Mouse (Mus musculus): ENCODE results near the gene Dock10. TPM values are rescaled to one million over a fixed set of nuclear protein-coding genes. Genes with fewer than 3 reads are reported as not detected.
A peak's percentile ranks its signal among the peaks of the same experiment; 100 is the strongest.

Dock10 gene
- polyA plus RNA-seq, 1 experiment from 2014 or later, result 5.5 TPM

DNA sequence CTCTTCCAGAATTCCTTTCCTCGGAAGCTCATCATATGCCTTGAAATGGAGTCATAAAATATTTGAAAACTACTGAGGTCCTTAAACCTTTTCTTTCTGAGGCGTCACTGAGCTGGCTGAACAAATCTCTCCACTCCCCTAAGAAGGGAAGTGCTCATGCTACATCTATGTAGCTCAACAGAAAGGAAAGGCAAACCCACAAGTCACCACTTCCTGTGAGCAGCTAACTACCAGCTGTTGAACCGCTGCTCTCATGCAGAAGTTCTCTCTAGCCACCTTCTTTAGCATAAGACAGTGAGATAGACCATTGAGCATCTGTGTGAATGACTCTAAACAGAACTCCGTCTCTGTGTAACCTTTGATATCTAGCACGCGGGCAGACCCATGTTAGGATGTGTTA, 93.2 kb downstream of the Dock10 start:
- ATAC-seq (replicated peaks; ENCODE audit: insufficient number of reproducible peaks, low FRiP score, low TSS enrichment, low read depth) (no peak), DNase-seq (ENCODE audit: low spot score) (no peak)
- Histone ChIP-seq H3K4me3 (ENCODE audit: low read depth, low read length) (no peak overlapping the region), H3K27me3 (ENCODE audit: control insufficient read depth, insufficient read depth, low read length) (no peaks in the 10 kb centered on the region), H3K9me3 (replicated peaks; ENCODE audit: control insufficient read depth, low read length) (no peaks in the 10 kb centered on the region), H3K27ac (replicated peaks; ENCODE audit: low read depth, low read length) (no peak overlapping the region), H3K36me3 (replicated peaks; ENCODE audit: control insufficient read depth, insufficient read depth, low read depth, low read length) (no peaks in the 10 kb centered on the region), H3K4me1 (ENCODE audit: control insufficient read depth, insufficient read depth, low read length) (no peaks in the 10 kb centered on the region), H3K9ac (replicated peaks; ENCODE audit: low read length) (no peak overlapping the region), H3K4me2 (ENCODE audit: low read depth, low read length) (no peak overlapping the region)
- 94% methylated on average over 6 of the region's 6 CpGs for WGBS

DNA sequence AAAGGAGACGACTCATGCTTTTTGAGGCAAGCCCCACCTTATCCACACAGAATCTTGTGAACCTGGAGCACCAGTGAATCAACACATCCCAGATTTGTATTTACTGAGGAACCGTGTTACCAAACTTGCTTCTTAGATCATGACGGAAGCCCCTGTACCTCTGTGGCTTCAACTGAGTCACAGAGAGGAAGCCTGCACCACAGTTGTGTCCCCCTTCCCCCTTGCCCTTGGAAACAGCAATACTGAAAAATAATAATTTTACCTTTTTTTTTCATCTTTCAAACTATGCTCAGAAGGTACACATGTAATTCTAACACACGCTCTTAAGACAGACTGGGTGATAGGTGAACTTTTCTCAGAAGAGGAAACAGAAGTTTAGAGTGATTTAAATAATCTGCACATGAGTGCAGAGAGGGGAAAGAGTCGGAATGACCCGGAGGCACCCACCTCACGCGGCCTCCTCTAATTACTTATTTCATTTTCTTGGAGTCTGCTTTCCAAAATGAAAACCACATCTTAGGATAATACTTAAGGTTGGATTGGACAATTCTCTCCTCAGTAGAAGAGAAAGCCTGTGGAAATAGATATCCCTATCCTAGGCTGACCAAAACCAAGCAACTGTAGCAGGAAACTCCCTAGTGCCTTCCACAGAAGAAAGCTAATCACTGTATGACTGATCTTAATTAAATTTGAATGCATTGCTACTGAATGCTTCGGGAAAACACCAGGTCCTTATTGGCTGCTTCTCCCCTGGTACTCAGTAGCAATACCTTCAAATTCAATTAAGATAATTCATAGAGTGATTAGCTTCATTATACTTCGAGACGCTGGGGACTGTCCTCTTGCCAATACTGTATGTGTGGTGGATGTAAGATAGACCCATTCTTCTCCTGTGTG, 96.6 kb downstream of the Dock10 start:
- H3K27ac ChIP-seq (replicated peaks; ENCODE audit: low read depth, low read length), result no peak overlapping the region
- DNase-seq (ENCODE audit: low spot score) (no peak), ATAC-seq (replicated peaks; ENCODE audit: insufficient number of reproducible peaks, low FRiP score, low TSS enrichment, low read depth) (no peak)
- H3K4me3 ChIP-seq (ENCODE audit: low read depth, low read length), result no peak overlapping the region
- no peaks in the 10 kb centered on the region for H3K27me3 ChIP-seq (ENCODE audit: control insufficient read depth, insufficient read depth, low read length)
- H3K4me2 ChIP-seq (ENCODE audit: low read depth, low read length), result no peak overlapping the region
- 61% methylated on average over 11 of the region's 11 CpGs for WGBS
- H3K4me1 ChIP-seq (ENCODE audit: control insufficient read depth, insufficient read depth, low read length), result no peaks in the 10 kb centered on the region
- H3K9me3 ChIP-seq (replicated peaks; ENCODE audit: control insufficient read depth, low read length), result no peaks in the 10 kb centered on the region
- no peak overlapping the region for H3K9ac ChIP-seq (replicated peaks; ENCODE audit: low read length)
- no peaks in the 10 kb centered on the region for H3K36me3 ChIP-seq (replicated peaks; ENCODE audit: control insufficient read depth, insufficient read depth, low read depth, low read length)

DNA sequence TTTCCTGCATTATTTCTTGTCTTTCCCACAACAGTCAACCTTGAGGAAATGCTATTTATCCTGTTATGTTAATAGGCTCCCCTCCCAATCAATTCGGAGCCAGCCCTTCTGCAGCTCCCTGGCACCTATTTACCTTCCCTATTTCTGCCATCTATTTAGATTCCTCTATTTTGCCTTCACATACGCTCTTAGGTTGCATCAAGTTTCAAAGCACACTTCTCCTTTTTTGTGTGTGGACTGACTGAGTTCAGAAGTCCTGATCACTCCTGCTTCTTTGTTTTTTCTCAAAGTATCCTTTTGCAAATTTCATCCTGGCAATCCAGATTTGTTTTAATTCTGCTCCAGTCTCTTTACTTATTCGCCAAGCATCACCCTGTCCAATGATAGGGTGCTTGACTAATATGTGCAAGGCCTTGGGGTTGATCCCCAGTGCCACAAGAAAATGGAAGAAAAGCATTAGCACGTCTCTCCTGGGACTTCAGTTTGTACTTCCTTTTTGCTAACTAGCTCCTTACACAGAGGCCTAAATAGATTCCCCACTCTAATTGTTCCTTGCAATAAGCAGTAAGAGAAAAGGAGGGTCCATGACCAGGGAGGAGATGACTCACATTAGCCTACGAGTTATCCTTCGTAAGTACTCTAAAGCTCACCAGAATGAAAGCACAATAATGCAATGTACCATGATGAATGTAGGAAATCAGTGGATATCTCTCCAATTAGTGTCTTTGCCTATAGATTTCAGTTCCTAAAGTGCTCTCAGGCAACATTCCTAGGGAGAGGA, 98.7 kb downstream of the Dock10 start:
- H3K36me3 ChIP-seq (replicated peaks; ENCODE audit: control insufficient read depth, insufficient read depth, low read depth, low read length), result no peaks in the 10 kb centered on the region
- WGBS, result 78% methylated on average over 6 of the region's 6 CpGs
- H3K9ac ChIP-seq (replicated peaks; ENCODE audit: low read length), result no peak overlapping the region
- no peaks in the 10 kb centered on the region for H3K4me1 ChIP-seq (ENCODE audit: control insufficient read depth, insufficient read depth, low read length)
- no peak overlapping the region for H3K27ac ChIP-seq (replicated peaks; ENCODE audit: low read depth, low read length)
- DNase-seq (ENCODE audit: low spot score) (no peak), ATAC-seq (replicated peaks; ENCODE audit: insufficient number of reproducible peaks, low FRiP score, low TSS enrichment, low read depth) (no peak)
- no peaks in the 10 kb centered on the region for H3K9me3 ChIP-seq (replicated peaks; ENCODE audit: control insufficient read depth, low read length)
- H3K27me3 ChIP-seq (ENCODE audit: control insufficient read depth, insufficient read depth, low read length), result no peaks in the 10 kb centered on the region
- H3K4me2 ChIP-seq (ENCODE audit: low read depth, low read length), result no peak overlapping the region
- H3K4me3 ChIP-seq (ENCODE audit: low read depth, low read length), result no peak overlapping the region

DNA sequence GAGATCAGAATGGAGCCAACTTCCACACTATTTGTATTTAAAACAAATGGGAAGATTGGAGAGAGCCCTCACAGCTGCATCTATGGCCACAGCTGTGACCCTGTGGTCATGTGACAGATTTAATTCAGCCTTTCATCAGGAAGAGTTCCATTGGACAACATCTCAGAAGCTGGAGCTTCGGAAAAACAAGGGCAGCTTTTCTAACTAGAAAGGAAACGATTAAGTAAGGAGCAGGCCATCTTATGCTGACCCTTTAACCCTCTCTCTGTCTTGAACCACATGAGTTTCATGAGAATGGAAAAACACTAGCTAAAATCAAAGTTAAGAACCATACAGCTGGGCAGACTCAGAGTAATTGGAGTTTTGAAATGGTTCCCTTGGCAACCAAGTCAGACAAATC, 101.9 kb downstream of the Dock10 start:
- WGBS, result 40% methylated on average over 2 of the region's 2 CpGs
- Histone ChIP-seq H3K9ac (replicated peaks; ENCODE audit: low read length) (no peak overlapping the region), H3K9me3 (replicated peaks; ENCODE audit: control insufficient read depth, low read length) (no peaks in the 10 kb centered on the region), H3K27me3 (ENCODE audit: control insufficient read depth, insufficient read depth, low read length) (no peaks in the 10 kb centered on the region), H3K4me1 (ENCODE audit: control insufficient read depth, insufficient read depth, low read length) (no peaks in the 10 kb centered on the region), H3K27ac (replicated peaks; ENCODE audit: low read depth, low read length) (no peak overlapping the region), H3K4me2 (ENCODE audit: low read depth, low read length) (no peak overlapping the region), H3K36me3 (replicated peaks; ENCODE audit: control insufficient read depth, insufficient read depth, low read depth, low read length) (no peaks in the 10 kb centered on the region), H3K4me3 (ENCODE audit: low read depth, low read length) (no peak overlapping the region)
- no peak for ATAC-seq (replicated peaks; ENCODE audit: insufficient number of reproducible peaks, low FRiP score, low TSS enrichment, low read depth)
- DNase-seq (ENCODE audit: low spot score), result peak; percentile 52

DNA sequence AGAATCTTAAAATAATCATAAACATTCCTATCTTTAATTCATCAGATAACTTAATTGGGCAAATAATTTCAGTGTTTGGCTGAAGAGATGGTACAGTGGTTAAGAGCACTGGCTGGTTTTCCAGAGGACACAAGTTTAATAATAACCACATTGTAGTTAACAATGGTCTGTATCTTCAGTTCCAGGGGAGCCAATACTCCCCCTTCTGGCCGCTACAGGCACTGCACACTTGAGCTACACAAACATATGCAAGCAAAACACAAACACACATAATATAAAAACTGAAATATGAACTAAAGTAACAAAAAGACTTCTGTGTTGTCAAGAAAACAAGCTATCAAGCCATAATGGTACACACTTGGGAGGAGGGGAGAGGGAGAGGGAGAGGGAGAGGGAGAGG, 102.5 kb downstream of the Dock10 start:
- no peaks in the 10 kb centered on the region for H3K4me1 ChIP-seq (ENCODE audit: control insufficient read depth, insufficient read depth, low read length)
- H3K4me2 ChIP-seq (ENCODE audit: low read depth, low read length), result no peak overlapping the region
- no peak for ATAC-seq (replicated peaks; ENCODE audit: insufficient number of reproducible peaks, low FRiP score, low TSS enrichment, low read depth)
- no peak overlapping the region for H3K9ac ChIP-seq (replicated peaks; ENCODE audit: low read length)
- H3K4me3 ChIP-seq (ENCODE audit: low read depth, low read length), result no peak overlapping the region
- 64% methylated on average over 1 of the region's 1 CpGs for WGBS
- no peaks in the 10 kb centered on the region for H3K27me3 ChIP-seq (ENCODE audit: control insufficient read depth, insufficient read depth, low read length)
- no peaks in the 10 kb centered on the region for H3K36me3 ChIP-seq (replicated peaks; ENCODE audit: control insufficient read depth, insufficient read depth, low read depth, low read length)
- H3K9me3 ChIP-seq (replicated peaks; ENCODE audit: control insufficient read depth, low read length), result no peaks in the 10 kb centered on the region
- H3K27ac ChIP-seq (replicated peaks; ENCODE audit: low read depth, low read length), result no peak overlapping the region
- no peak for DNase-seq (ENCODE audit: low spot score)

DNA sequence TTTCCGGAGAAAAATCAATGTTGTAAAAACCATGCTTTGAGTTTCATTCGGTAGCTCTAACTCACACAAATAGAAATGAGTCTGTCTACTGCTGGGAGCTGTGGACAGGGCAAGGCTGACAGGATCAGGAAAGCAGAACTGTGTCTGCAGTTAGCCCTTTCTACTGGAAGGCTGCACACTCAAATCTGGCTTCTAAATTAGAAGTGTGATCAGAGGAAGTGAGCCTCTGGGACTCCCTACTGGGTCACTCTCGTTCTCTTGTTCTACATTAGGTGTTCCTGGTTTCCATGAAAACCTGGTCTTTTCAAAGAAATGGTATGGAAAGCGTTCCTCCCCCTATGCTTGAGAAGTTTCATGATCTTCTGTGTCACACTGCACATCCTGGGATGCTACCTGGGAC, 103.1 kb downstream of the Dock10 start:
- DNase-seq (ENCODE audit: low spot score), result no peak
- 85% methylated on average over 4 of the region's 4 CpGs for WGBS

DNA sequence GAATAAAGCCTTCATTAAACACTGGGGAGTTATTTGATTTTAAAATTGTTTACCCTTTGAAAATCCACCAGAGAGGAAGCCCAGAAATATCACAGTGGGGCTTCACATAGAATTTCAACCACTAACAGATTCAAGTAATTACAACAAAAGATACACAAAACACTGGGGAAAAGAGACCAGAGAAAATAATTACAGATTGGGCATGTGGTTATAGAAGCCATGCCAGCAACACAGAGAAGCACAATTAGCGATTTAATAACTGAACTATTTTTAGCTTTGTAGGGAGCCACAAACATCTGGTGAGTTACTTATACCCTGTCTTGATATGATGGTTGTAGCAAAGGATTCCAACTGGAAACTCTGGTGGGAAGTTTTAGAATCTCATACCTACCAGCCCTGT, 104.2 kb downstream of the Dock10 start:
- Histone ChIP-seq H3K36me3 (replicated peaks; ENCODE audit: control insufficient read depth, insufficient read depth, low read depth, low read length) (no peaks in the 10 kb centered on the region), H3K27ac (replicated peaks; ENCODE audit: low read depth, low read length) (no peak overlapping the region), H3K4me2 (ENCODE audit: low read depth, low read length) (no peak overlapping the region), H3K27me3 (ENCODE audit: control insufficient read depth, insufficient read depth, low read length) (no peaks in the 10 kb centered on the region), H3K4me3 (ENCODE audit: low read depth, low read length) (no peak overlapping the region), H3K9ac (replicated peaks; ENCODE audit: low read length) (no peak overlapping the region), H3K9me3 (replicated peaks; ENCODE audit: control insufficient read depth, low read length) (no peaks in the 10 kb centered on the region), H3K4me1 (ENCODE audit: control insufficient read depth, insufficient read depth, low read length) (no peaks in the 10 kb centered on the region)
- 75% methylated on average over 1 of the region's 1 CpGs for WGBS
- DNase-seq (ENCODE audit: low spot score), result no peak
- no peak for ATAC-seq (replicated peaks; ENCODE audit: insufficient number of reproducible peaks, low FRiP score, low TSS enrichment, low read depth)

More for the DNA sequence above, 103.1 kb downstream of the Dock10 start:
- no peak overlapping the region for H3K4me2 ChIP-seq (ENCODE audit: low read depth, low read length)
- no peak for ATAC-seq (replicated peaks; ENCODE audit: insufficient number of reproducible peaks, low FRiP score, low TSS enrichment, low read depth)
- no peaks in the 10 kb centered on the region for H3K36me3 ChIP-seq (replicated peaks; ENCODE audit: control insufficient read depth, insufficient read depth, low read depth, low read length)
- no peak overlapping the region for H3K27ac ChIP-seq (replicated peaks; ENCODE audit: low read depth, low read length)
- H3K9me3 ChIP-seq (replicated peaks; ENCODE audit: control insufficient read depth, low read length), result no peaks in the 10 kb centered on the region
- no peak overlapping the region for H3K4me3 ChIP-seq (ENCODE audit: low read depth, low read length)
- H3K4me1 ChIP-seq (ENCODE audit: control insufficient read depth, insufficient read depth, low read length), result no peaks in the 10 kb centered on the region
- no peak overlapping the region for H3K9ac ChIP-seq (replicated peaks; ENCODE audit: low read length)
- no peaks in the 10 kb centered on the region for H3K27me3 ChIP-seq (ENCODE audit: control insufficient read depth, insufficient read depth, low read length)

DNA sequence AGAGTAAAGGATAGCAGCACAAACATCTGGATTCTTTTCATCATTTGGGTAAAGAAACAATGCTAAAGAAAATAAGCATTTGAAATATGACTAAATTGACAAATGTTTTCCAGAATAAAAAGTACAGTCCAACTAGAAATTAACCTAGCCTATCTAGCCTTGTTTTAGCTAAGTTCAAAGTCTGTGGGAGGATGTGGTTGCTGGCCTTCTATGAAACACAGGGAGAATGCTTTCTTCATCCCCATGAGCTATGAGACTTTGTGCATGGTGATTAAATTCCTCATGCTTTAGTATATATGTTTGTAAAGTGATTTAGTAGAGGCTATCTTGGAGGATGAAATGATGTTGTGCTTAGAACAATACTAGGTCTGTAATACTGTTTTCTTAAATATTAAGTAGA, 105.5 kb downstream of the Dock10 start:
- Histone ChIP-seq H3K4me1 (ENCODE audit: control insufficient read depth, insufficient read depth, low read length) (no peaks in the 10 kb centered on the region), H3K4me3 (ENCODE audit: low read depth, low read length) (no peak overlapping the region), H3K9ac (replicated peaks; ENCODE audit: low read length) (no peak overlapping the region), H3K36me3 (replicated peaks; ENCODE audit: control insufficient read depth, insufficient read depth, low read depth, low read length) (no peaks in the 10 kb centered on the region), H3K27me3 (ENCODE audit: control insufficient read depth, insufficient read depth, low read length) (no peaks in the 10 kb centered on the region), H3K4me2 (ENCODE audit: low read depth, low read length) (no peak overlapping the region), H3K9me3 (replicated peaks; ENCODE audit: control insufficient read depth, low read length) (no peaks in the 10 kb centered on the region), H3K27ac (replicated peaks; ENCODE audit: low read depth, low read length) (no peak overlapping the region)
- ATAC-seq (replicated peaks; ENCODE audit: insufficient number of reproducible peaks, low FRiP score, low TSS enrichment, low read depth), result no peak
- DNase-seq (ENCODE audit: low spot score), result no peak
